Mouse (Mus musculus) liver, embryonic 15.5 days (tissue): ENCODE results near the gene Gm43517. TPM values are rescaled to one million over a fixed set of nuclear protein-coding genes. Genes with fewer than 3 reads are reported as not detected.

Source experiments
- ATAC-seq: fragments of 200-750 bp; cut with Nextera tagmentation; 2 replicates; pipeline ENCODE4 v1.8.0; 2017; ENCODE audit warnings: moderate number of reproducible peaks, mild to moderate bottlenecking, moderate library complexity; ENCODE audit not compliant: insufficient read depth
- H3K27ac ChIP-seq: fragments of 300-500 bp; sonication (generic); replicated peaks from 2 replicates; pipeline ENCODE4 v1.5.1; 2015; ENCODE audit warnings: mild to moderate bottlenecking, inconsistent platforms
- H3K27me3 ChIP-seq: fragments of 300-500 bp; sonication (generic); 2 replicates; pipeline ENCODE4 v1.6.1; 2015; ENCODE audit warnings: mild to moderate bottlenecking, inconsistent platforms
- H3K36me3 ChIP-seq: fragments of 300-500 bp; sonication (generic); replicated peaks from 2 replicates; pipeline ENCODE4 v1.6.1; 2015; ENCODE audit warnings: moderate library complexity, mild to moderate bottlenecking, inconsistent platforms
- H3K4me1 ChIP-seq: fragments of 300-500 bp; sonication (generic); replicated peaks from 2 replicates; pipeline ENCODE4 v1.6.1; 2015; ENCODE audit warnings: inconsistent platforms
- H3K4me2 ChIP-seq: fragments of 300-500 bp; sonication (generic); 2 replicates; pipeline ENCODE4 v1.6.1; 2015; ENCODE audit warnings: moderate library complexity, mild to moderate bottlenecking, inconsistent platforms
- H3K4me3 ChIP-seq: fragments of 300-500 bp; sonication (generic); replicated peaks from 2 replicates; pipeline ENCODE4 v1.5.1; 2015; ENCODE audit warnings: mild to moderate bottlenecking, inconsistent platforms
- H3K9ac ChIP-seq: fragments of 300-500 bp; sonication (generic); 2 replicates; pipeline ENCODE4 v1.6.1; 2015; ENCODE audit warnings: moderate library complexity, mild to moderate bottlenecking, inconsistent platforms
- H3K9me3 ChIP-seq: fragments of 300-500 bp; sonication (generic); replicated peaks from 2 replicates; pipeline ENCODE4 v1.6.1; 2016; ENCODE audit warnings: inconsistent platforms
- WGBS: fragments of 180-500 bp; shearing (Covaris S2); methylation state at CpG from one replicate; pipeline ENCODE4 v1.1.7; 2015; ENCODE audit warnings: mixed read lengths; ENCODE audit not compliant: insufficient replicate concordance; 5-methylcytosine and 5-hydroxymethylcytosine counted together
- polyA plus RNA-seq: library from polyadenylated mRNA; unstranded; fragments of >200 nt; fragmentation: Nextera tagmentation; extraction: Ambion mirVana; gene quantifications from 2 replicates; pipeline ENCODE4 v1.2.1, GENCODE M21; 2015

Gene Gm43517
- polyA plus RNA-seq, 1 experiment from 2014 or later = not detected

DNA sequence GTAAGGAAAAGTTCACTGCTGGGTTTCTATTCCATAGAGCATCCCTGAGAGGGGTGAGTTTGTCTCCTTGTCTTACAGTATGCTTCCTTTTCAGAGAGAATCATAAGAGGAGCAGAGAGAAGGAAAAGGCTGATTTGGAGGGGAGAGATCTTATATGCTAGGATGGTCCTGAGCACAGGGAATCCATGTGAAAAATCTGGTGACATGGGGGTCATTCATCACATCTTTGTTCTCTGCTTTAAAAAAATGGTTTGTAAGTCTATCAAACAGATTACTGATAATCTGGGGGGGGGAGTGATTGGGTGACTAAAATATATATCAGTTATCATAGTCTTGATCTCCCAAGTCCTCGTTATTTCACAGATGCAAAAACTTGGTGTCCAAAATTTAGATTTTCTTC, 11.8 kb downstream of the Gm43517 start:
- 11% methylated on average over 1 of the region's 1 CpGs for WGBS
- ATAC-seq = no peak

DNA sequence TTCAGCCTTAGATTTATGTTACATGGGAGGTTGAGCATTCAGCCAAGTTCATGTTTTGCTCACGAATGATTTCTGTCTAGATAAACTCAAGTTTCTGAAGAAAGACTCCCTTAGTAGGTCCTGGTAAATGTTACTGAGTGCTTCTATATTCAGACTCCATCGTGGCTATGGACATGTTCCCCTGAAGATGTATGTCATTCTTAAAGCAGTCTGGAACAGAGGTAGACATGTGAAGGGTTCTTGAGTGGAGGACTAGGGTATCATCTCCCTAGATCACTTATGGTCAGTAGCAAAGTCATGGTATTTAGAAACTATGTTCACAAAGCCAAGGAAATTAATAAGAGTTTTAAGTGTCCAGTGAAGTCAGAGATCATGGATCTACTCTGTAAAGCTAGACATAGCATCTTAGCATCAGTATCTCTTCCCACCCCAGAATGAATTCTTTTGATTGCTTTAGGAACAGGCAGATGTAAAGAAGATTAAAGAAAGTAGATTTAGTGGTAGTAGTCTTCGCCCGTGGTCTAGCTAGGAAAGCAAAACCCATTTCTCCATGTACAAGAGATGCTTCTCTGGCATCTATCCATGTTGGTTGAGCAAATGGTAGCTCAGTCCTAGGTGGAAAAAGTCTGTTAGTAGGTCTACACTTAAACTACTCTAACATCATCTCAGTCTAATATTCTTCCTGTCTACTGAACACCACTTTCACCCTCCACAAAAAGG, 12.6 kb downstream of the Gm43517 start:
- Histone ChIP-seq H3K27me3 (peaks cover 68% of the 10 kb centered on the region), H3K27ac (no peak overlapping the region), H3K4me1 (no peaks in the 10 kb centered on the region), H3K9me3 (no peaks in the 10 kb centered on the region), H3K4me3 (no peak overlapping the region), H3K4me2 (no peak overlapping the region), H3K36me3 (no peaks in the 10 kb centered on the region), H3K9ac (no peak overlapping the region)
- ATAC-seq = no peak
- WGBS = 17% methylated on average over 4 of the region's 4 CpGs

More for the DNA sequence above, 11.8 kb downstream of the Gm43517 start:
- Histone ChIP-seq H3K4me1 (no peaks in the 10 kb centered on the region), H3K4me3 (no peak overlapping the region), H3K36me3 (no peaks in the 10 kb centered on the region), H3K4me2 (no peak overlapping the region), H3K9me3 (no peaks in the 10 kb centered on the region), H3K9ac (no peak overlapping the region), H3K27me3 (peaks cover 74% of the 10 kb centered on the region), H3K27ac (no peak overlapping the region)

DNA sequence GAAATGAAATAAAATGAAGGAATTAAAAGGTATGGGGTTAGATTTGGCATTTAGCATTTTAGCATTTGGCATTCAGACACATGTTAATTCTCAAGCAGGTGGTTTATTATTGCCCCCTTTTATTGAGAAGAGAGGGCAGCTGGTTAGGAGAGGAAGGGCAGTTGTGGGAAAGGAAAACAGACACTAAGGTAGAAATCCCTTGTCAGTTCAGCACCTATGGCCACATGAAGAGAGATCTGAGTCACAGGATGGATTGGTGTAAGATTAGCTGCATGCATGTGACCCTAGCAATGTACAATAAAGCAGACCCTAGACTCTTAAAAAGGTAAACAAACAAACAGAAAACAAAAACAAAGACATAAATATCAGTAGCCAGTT, 13.2 kb downstream of the Gm43517 start:
- Histone ChIP-seq H3K9ac (no peak overlapping the region), H3K4me1 (no peaks in the 10 kb centered on the region), H3K4me3 (no peak overlapping the region), H3K27me3 (peaks cover 68% of the 10 kb centered on the region), H3K9me3 (no peaks in the 10 kb centered on the region), H3K36me3 (no peaks in the 10 kb centered on the region), H3K27ac (no peak overlapping the region), H3K4me2 (no peak overlapping the region)
- ATAC-seq = no peak

DNA sequence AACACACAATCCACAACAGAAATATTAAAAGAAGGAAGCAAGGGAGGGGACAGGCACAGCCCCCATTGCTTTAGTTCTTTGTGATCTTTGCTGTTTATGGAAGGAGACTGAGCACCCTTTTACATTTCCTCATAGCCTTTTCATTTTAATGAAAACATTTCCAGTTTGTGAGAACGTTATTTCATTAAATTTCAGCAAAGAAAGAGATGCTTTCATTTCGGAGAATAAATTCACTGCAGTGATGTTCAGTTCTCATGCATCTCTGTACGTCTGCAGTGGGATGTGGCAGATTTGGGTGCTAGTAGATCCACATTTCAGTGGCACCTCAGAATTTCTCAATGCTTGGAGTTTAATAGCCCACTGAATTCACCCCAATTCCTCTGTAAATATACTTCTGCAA, 13.7 kb downstream of the Gm43517 start:
- 19% methylated on average over 3 of the region's 3 CpGs for WGBS
- Histone ChIP-seq H3K4me1 (no peaks in the 10 kb centered on the region), H3K4me2 (no peak overlapping the region), H3K9me3 (no peaks in the 10 kb centered on the region), H3K4me3 (no peak overlapping the region), H3K27me3 (peaks cover 71% of the 10 kb centered on the region), H3K36me3 (no peaks in the 10 kb centered on the region), H3K27ac (no peak overlapping the region), H3K9ac (no peak overlapping the region)
- no peak for ATAC-seq

DNA sequence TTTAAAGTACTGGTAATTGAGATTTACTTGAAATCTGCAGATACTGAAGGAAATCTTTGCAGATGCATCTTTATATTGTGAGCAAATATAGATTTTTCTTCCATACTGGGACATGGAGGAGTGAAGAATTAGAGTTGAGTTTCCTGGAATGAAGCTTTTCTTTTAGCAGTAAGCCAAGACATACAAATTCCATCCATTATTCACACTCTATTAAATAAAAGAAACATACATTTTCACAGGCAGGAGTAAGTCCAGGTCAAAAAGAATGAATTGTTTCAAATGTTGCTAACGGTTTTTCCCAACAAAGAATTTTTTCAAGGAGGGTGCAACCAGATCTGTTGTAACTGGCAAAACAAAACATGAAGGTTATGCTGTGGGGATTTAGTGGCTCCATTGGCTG, 14.6 kb downstream of the Gm43517 start:
- no peak overlapping the region for H3K9ac ChIP-seq
- ATAC-seq = no peak
- no peaks in the 10 kb centered on the region for H3K9me3 ChIP-seq
- H3K36me3 ChIP-seq = no peaks in the 10 kb centered on the region
- no peak overlapping the region for H3K27ac ChIP-seq
- H3K4me3 ChIP-seq = no peak overlapping the region
- H3K4me2 ChIP-seq = no peak overlapping the region
- no peaks in the 10 kb centered on the region for H3K4me1 ChIP-seq
- H3K27me3 ChIP-seq = peaks cover 65% of the 10 kb centered on the region
- 0% methylated on average over 1 of the region's 1 CpGs for WGBS

DNA sequence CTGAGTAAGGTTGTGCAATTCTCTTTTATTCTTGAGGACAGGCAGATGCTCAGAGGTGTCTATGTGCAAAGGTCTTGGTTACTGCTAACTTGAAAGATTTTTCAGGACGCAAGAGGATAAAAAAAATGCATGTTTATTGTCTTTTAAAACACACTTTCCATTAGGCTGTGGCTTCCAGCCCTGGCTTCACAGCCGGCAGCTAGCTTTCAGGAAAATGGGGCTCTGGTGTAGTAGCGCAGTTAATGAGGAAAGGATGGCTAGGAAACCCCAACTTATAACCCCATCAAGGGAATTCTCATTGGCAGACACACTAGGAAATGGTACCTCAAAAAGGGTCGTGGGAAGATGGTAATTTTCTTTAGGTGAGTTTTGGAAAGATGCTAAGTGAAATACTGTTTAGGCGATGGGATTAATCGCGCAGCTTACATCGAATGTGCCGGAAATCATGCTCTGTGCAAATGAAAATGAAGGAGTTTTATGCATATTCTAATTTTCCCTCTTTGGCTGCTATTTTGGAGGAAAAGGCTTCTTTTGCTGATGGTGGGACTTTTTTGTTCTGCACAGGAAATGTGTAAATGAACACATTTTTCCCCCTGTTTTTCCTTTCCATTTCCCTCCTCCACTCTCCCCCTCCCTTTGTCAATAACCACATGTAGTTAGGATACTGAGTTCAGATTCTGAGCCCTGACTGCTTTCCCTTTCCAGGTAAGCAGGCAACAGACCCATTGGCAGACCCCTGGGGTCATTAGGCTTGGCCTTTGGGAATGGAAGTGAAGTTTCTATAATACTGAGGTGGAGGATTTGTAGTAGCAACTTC, 15.3 kb downstream of the Gm43517 start:
- H3K4me3 ChIP-seq = no peak overlapping the region
- no peaks in the 10 kb centered on the region for H3K9me3 ChIP-seq
- H3K4me1 ChIP-seq = no peaks in the 10 kb centered on the region
- H3K4me2 ChIP-seq = no peak overlapping the region
- H3K36me3 ChIP-seq = no peaks in the 10 kb centered on the region
- H3K27me3 ChIP-seq = peaks cover 58% of the 10 kb centered on the region
- WGBS = 4% methylated on average over 9 of the region's 9 CpGs
- ATAC-seq = no peak
- no peak overlapping the region for H3K27ac ChIP-seq
- H3K9ac ChIP-seq = no peak overlapping the region

DNA sequence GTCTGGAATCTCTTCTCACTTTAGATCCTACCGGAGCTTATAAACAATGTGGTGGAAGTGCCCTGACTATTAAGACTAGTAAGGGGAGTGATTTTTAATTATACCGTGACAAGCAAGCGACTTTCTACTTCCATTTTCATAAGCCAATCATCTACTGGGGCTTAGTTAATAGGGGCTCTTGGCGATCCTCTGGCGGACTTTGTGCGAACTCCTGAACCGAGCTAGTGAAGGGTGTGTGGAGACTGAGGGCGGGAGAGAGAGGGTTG, 15.8 kb downstream of the Gm43517 start:
- H3K27ac ChIP-seq = no peak overlapping the region
- no peak overlapping the region for H3K4me3 ChIP-seq
- H3K36me3 ChIP-seq = no peaks in the 10 kb centered on the region
- no peaks in the 10 kb centered on the region for H3K9me3 ChIP-seq
- no peak for ATAC-seq
- H3K9ac ChIP-seq = no peak overlapping the region
- peak overlapping the region; percentile 37 for H3K4me2 ChIP-seq
- H3K27me3 ChIP-seq = peaks cover 56% of the 10 kb centered on the region
- WGBS = under 1% methylated on average over 8 of the region's 8 CpGs
- H3K4me1 ChIP-seq = no peaks in the 10 kb centered on the region

DNA sequence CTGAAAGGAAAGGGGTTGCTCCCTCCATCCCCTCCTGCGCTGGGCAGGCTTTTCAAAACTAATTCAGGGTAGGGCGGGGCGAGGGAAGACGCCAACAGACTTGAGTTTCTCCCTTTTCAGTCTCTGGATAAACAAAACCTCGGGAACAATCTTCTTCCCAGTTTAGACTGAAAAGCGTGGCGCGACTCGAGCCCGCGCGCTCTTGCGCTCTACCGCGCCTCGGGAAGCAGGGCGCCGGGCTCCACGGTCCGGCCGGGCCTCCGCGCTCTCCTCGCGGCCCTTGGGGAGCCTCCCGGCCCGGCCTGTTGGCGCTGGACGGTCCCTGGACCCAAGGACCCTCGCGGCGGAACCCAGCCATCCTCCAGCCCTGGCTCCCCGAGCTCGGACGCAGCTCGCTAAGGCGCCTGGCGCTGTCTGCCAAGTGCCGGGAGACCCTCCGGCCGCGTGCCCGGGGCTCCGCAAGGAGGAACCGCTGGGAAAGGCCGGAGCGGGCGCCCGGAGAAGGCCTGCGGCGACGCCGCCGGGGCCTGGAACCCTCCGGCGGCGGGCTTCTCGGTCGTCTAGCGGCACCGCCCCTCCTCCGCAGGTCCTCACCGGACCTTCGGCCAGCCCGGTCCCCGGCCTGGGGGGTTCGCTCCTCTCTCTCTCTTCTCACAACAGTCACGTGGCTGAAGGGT, 16.3 kb downstream of the Gm43517 start:
- Histone ChIP-seq H3K4me1 (no peaks in the 10 kb centered on the region), H3K36me3 (no peaks in the 10 kb centered on the region), H3K4me2 (peak overlapping the region; percentile 37), H3K4me3 (no peak overlapping the region; the same call in 1 of the 2 replicates), H3K9ac (no peak overlapping the region), H3K9me3 (no peaks in the 10 kb centered on the region), H3K27ac (no peak overlapping the region), H3K27me3 (peaks cover 56% of the 10 kb centered on the region)
- no peak for ATAC-seq
- WGBS = 1% methylated on average over 67 of the region's 68 CpGs

DNA sequence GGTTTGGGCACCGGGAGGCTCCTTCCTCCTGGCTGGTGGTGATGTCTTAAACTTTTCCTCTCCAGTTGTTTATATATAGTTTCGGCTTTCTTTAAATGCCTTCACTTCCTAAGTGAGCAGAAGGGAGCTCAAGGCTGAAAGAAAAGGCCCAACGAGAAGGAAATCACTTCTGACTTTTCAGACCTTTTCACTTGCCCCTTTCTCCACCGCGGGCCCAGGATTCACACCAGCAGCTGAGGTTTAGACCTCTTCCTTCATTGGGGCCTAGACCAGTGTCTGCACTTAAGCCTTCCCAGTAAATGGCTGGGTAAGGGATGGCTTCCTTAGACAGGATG, 16.8 kb downstream of the Gm43517 start:
- peak overlapping the region; percentile 37 for H3K4me2 ChIP-seq
- no peak overlapping the region for H3K4me3 ChIP-seq
- no peak overlapping the region for H3K27ac ChIP-seq
- no peaks in the 10 kb centered on the region for H3K9me3 ChIP-seq
- H3K27me3 ChIP-seq = peaks cover 54% of the 10 kb centered on the region
- no peak overlapping the region for H3K9ac ChIP-seq
- H3K4me1 ChIP-seq = no peaks in the 10 kb centered on the region
- ATAC-seq = no peak
- H3K36me3 ChIP-seq = no peaks in the 10 kb centered on the region
- WGBS = 0% methylated on average over 5 of the region's 5 CpGs

DNA sequence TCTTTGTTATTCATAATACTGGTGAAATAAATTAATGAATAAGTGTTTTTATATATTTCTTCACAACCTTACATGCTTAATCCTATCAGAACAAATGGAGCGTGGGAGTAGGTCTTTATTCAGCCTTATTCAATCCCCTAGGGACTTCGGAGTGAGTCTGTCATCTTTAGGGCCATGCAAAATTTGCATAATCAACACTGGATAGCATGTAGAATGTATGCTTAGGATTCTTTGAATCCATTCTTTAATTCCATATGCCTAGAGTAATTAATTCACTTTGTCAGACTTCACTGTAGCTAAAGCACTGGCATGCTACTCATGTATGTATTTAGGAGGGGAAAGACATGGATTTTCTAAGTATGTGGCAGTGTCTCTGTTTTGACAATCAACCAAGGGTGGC, 24.9 kb downstream of the Gm43517 start:
- 65% methylated on average over 2 of the region's 2 CpGs for WGBS
- Histone ChIP-seq H3K9ac (no peak overlapping the region), H3K27me3 (no peaks in the 10 kb centered on the region), H3K4me1 (no peaks in the 10 kb centered on the region), H3K4me2 (no peak overlapping the region), H3K36me3 (no peaks in the 10 kb centered on the region), H3K9me3 (no peaks in the 10 kb centered on the region), H3K27ac (no peak overlapping the region), H3K4me3 (no peak overlapping the region)
- no peak for ATAC-seq

DNA sequence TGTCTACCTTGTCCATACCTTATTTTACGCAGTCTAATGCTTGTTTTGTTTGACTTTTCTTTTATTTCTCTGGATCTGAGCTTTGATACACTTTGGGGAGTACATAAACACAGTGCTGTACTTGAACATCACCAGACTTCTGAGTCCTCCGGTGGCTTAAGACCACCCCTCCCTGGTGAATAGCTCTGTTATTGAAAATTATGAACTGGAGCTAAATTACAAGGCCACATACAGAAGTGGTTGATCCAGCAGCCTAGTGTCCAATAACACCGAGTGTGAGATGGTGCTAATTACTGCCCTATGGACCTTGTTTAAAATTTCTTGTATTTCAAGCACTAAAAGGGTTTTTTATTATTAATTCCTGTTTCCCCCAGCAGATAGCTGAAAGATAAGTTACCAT, 33.0 kb downstream of the Gm43517 start:
- Histone ChIP-seq H3K27me3 (no peaks in the 10 kb centered on the region), H3K4me1 (no peaks in the 10 kb centered on the region), H3K4me3 (no peak overlapping the region), H3K27ac (no peak overlapping the region), H3K9me3 (no peaks in the 10 kb centered on the region), H3K9ac (no peak overlapping the region), H3K4me2 (no peak overlapping the region), H3K36me3 (no peaks in the 10 kb centered on the region)
- ATAC-seq = no peak
- WGBS = 57% methylated on average over 3 of the region's 3 CpGs
